Mouse (Mus musculus) large intestine, adult 2 months (tissue): ENCODE data around the gene Pdxp. TPM values are rescaled to one million over a fixed set of nuclear protein-coding genes. Genes with fewer than 3 reads are reported as not detected.

ENCODE experiments used
- DNase-seq: peaks from one replicate; pipeline ENCODE4 v3.0.0-alpha.2; 2012; ENCODE audit warnings: low read depth, low spot score
- WGBS: fragments of 180-500 bp; shearing (Covaris S2); methylation state at CpG from one replicate; pipeline ENCODE4 v1.1.7; 2018; 5-methylcytosine and 5-hydroxymethylcytosine counted together
- polyA plus RNA-seq: library from polyadenylated mRNA; depleted of rRNA; stranded (reverse); fragments of >200 nt; gene quantifications from 2 replicates; pipeline ENCODE4 v1.2.3, GENCODE M21; 2012

The Pdxp gene
- polyA plus RNA-seq, 1 experiment = 4.0 TPM

- no peak for DNase-seq
- WGBS = 10% methylated on average over 20 of the region's 20 CpGs
Observed at GRCm38 (mm10) chr15:78926021-78926919, 12.6 kb downstream of the Pdxp start, which contains the start of gene Lgals1. Lgals1 (plus strand) TSS chr15:78926725.

GRCm38 (mm10) chr15:78927021-78927787 lies 13.5 kb downstream of the Pdxp start:
- 22% methylated on average over 15 of the region's 15 CpGs for WGBS
- DNase-seq = no peak

GRCm38 (mm10) chr15:78927788-78928457 lies 14.2 kb downstream of the Pdxp start:
- no peak for DNase-seq
- WGBS = under 1% methylated on average over 35 of the region's 35 CpGs

DNA sequence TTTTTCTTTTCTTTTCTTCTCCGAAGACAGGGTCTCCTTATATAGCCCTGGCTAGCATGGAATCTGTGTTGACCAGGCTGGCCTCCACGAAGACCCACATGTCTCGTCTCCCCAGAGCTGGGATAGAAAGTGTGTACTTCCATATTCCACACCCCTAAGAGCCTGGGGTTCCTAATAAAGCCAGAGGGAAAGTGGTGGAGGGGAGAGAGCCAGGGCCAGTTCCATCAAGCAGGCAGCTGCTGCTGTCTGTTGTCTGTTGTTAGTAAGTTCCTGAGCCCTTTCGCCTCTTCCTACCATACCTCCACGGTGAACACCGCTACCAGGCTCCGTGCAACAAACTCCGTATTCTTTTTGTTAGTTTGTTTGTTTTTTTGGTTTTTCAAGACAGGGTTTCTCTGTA lies 14.8 kb downstream of the Pdxp start:
- WGBS = 47% methylated on average over 8 of the region's 8 CpGs
- DNase-seq = no peak

DNA sequence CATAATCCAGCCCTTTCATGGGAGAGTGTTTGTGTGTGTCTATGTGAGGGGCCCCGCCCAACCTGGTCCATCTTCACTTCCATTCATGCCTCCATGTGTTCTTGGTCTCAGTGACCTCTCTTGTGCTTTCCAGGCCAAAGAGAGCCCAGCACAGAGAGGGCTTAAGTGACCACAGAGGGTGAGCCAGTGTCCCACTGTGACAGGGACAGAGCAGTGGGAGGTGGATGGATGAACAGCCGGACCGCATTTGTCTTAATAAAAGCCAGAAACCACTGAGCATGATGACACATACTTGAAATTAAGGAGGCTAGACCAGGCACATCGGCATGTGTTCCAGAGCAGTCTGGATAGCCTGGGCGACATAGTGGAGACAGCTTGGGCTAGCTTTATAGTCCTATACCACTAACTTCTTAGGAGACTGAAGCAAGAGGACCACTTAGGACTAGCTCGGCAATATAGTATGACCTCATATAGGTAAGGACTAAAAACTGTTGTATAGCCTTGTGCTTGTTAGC lies 16.5 kb downstream of the Pdxp start:
- 88% methylated on average over 6 of the region's 6 CpGs for WGBS
- DNase-seq = no peak

- DNase-seq = no peak
- WGBS = 88% methylated on average over 7 of the region's 7 CpGs
Observed at GRCm38 (mm10) chr15:78930801-78931426, 17.2 kb downstream of the Pdxp start.

DNA sequence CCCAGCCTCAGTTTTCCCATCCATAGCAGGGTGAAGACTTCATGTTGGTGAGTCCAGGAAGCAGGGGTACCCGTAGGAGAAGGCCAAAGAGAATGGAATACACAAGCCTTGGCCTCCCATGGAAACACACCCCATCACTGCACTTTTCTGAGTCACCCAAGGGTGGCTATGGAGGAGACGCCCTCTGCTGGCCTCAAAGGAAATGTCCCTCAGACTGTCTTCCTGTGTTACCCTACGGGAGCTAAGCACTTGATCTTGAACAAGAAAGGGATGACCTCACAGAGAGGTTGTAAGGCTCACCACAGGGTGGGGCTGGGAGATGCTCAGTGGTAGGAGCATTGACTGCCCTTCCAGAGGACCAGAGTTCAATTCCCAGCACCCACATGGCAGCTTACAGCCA lies 17.9 kb downstream of the Pdxp start:
- WGBS = 2% methylated on average over 3 of the region's 3 CpGs
- DNase-seq = no peak

DNA sequence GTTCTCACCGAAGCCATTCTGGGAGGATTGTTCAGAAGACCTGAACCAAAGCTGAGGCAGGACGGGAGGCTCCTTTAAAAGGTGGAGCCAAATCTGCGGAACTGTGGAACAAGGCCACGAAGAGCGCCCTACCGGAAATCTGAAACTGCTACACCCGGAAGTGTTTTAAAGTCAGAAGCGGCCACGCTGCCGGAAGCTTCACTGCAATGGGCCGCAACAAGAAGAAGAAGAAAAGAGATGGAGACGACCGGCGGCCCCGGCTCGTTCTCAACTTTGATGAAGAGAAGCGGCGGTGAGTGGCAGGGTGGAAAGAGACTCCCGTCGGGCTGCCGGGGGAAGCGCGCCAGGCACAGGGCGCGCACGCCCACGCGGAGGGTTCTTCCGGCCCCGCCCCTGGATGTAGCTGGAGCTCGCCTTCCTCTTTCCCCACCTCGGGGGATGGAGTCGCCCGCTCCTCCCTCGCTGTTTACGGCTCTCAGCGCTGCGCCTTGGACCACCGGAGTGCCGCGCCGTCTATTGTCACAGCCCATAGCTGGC lies 21.1 kb downstream of the Pdxp start, which contains the start of gene Nol12:
TSS of gene Nol12 (plus strand) at position 150 of the 537 bp plus-strand sequence.
- WGBS = under 1% methylated on average over 42 of the region's 42 CpGs
- no peak for DNase-seq

- WGBS = 92% methylated on average over 12 of the region's 12 CpGs
- DNase-seq = no peak
Observed at GRCm38 (mm10) chr15:78936403-78936802, 22.7 kb downstream of the Pdxp start.

DNA sequence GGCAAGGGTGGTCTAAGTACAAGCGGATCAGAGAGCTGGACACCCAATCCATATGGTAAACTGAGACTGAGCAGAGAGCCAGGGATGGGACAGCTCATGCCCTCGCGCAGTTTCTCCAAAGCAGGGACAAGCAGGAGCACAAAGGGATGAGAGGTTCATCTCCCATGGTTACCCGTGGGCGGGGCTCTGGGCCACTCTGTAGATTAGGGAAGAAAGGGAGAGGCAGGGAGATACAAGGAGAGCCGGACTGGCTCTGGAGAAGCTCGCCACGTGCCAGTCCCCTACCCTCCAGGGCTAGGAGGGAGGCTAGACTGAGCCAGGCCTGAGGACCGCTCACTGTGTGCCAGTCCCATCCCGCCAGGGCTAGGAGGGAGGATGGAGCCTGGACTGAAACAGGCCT lies 23.6 kb downstream of the Pdxp start:
- no peak for DNase-seq
- 92% methylated on average over 10 of the region's 10 CpGs for WGBS

GRCm38 (mm10) chr15:78937963-78938362 lies 24.2 kb downstream of the Pdxp start:
- 81% methylated on average over 2 of the region's 2 CpGs for WGBS
- DNase-seq = no peak

GRCm38 (mm10) chr15:78940325-78940724 lies 26.6 kb downstream of the Pdxp start:
- 91% methylated on average over 13 of the region's 13 CpGs for WGBS
- no peak for DNase-seq

GRCm38 (mm10) chr15:78942663-78943062 lies 28.9 kb downstream of the Pdxp start:
- DNase-seq = no peak

GRCm38 (mm10) chr15:78946232-78946631 lies 32.5 kb downstream of the Pdxp start:
- 64% methylated on average over 7 of the region's 7 CpGs for WGBS
- DNase-seq = no peak

More at GRCm38 (mm10) chr15:78942663-78943062, 28.9 kb downstream of the Pdxp start:
- 4% methylated on average over 9 of the region's 9 CpGs for WGBS

DNA sequence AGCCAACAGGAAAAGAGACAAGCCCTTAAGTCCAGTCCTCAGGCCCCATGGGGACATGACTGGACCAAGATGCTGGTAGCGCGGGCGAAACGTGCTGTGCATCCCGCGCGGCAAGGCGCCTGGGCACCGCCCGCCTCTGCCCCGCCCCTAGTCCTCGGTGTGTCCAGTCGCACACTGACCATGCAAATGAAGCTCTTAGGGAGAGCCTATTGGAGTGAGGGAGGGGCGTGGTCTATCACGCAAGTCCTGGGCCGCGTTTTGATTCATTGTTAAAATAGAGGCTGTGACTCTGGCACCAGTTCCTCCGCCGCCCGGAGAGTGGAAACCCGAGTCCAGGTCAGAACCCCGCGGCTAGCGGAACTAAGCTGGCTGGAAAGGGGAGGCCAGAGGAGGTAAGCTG lies 33.9 kb downstream of the Pdxp start, which contains the start of gene Triobp:
TSS of gene Triobp (plus strand) at position 68 of the 400 bp plus-strand sequence.
- under 1% methylated on average over 24 of the region's 24 CpGs for WGBS
- no peak for DNase-seq

DNA sequence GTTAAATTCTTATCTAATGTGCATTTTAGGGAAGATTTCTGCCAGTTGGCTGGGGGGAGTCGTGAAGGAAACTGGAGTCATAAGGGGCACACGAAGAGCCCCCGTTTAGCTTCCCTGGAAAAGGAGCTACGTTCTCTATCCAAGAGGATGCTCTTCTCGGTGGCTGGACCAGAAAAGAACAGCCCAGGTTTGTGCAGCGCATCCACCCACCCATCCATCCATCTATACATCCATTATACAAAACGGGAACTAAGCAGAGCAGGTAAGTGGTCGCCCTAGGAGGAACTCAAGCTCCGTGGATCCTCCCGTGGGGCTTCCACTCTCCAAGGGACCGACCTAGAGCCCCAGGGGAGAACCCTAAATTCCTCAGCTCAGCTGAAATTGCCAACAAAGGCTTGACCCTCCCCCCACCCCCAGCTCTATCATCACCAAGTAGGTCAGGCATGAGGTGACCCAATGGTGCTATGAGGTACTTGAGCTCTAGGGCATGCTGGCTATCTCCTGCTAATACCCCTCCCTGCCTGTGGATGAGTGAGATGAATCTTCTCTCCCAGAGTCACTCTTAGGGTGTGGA lies 34.5 kb downstream of the Pdxp start:
- no peak for DNase-seq
- WGBS = 9% methylated on average over 11 of the region's 11 CpGs

- no peak for DNase-seq
- over 99% methylated on average over 3 of the region's 3 CpGs for WGBS
Observed at GRCm38 (mm10) chr15:78948883-78949282, 35.2 kb downstream of the Pdxp start.

DNA sequence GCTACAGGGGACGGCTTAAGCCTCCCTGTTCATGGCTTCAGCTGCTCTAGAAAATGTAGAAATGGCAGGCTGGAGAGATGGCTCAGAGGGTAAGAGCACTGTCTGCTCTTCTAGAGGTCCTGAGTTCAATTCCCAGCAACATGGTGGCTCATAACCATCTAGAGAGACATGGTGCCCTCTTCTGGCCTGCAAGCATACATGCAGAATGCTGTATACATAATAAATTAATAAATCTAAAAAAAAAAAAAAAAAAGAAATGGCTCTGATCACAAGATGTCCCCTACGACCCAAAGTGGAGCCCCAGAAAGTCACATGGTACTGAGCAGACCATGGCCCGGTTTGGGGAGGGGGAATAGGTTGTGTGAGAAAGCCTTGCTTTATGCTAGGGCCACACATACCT lies 41.9 kb downstream of the Pdxp start:
- no peak for DNase-seq
- WGBS = 69% methylated on average over 3 of the region's 3 CpGs

DNA sequence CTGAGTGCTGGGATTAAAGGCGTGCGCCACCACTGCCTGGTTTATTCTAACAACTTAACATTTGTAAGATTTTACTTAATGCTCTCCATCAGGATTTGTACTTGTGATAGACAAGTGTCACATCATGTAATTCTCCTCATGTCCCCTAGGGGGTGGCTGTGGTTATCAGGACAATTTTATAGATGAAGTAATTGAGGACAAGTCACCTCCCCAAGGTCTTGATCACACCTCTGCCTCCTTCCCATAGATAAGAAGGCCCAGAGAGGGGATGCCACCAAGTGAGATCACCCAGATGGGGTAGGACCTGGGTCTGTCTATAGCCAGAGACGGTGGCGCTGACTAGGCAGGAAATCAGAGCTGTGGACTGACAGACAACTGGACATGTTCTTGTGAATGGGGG lies 42.6 kb downstream of the Pdxp start:
- 85% methylated on average over 4 of the region's 4 CpGs for WGBS

More for the DNA sequence above, 42.6 kb downstream of the Pdxp start:
- DNase-seq = no peak
